ENCODE assay signal across 9 mouse cellular contexts in the genomic region with DNA sequence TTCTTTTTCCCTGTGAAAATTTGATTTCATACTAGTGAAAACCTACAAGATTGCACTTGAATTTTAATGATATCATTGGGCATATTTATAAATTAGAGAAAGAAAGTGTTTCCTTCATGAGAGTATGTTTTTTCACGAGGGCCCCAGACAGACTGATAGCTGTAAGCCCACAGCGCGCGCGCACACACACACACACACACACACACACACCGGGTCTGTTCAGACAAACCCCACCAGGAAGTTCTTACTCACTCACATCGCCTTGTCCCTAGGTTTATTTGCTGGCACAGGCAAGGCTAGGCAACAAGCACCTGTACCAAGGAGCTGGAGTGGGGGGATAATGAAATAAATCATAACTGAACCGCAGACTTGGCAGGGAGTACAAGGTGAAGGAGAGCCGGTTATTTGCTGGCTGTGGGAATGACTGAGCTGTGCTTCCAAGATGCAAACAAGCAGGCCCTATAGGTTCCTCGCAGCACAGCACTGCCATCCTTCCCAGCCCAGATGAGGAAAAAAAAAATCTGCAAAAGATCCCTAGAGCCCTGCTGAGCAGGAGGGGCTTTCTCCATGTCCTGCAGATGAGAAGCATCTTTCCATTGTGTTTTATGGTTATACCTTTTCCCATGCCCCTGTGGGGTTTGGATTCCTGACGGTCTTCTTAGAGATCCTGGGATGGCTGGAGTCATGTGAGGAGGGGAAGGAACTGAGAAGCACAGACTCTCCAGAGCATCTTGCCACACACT. TPM values are rescaled to one million over a fixed set of nuclear protein-coding genes. Genes with fewer than 3 reads are reported as not detected.
DNase-seq lines count a peak whose midpoint lies in the region; ATAC-seq lines count a peak whose summit lies in the region.
"Had no signal": no experiment of that assay in that cellular context is flagged by ENCODE, and none has a peak within 500 bp of the region (broad histone marks: within the 10 kb centered on the region; RNA-seq: fewer than 3 reads in every experiment).

No protein-coding gene starts in this region.

- peak overlapping the region; percentile 72 for H3K4me3 ChIP-seq in limb, embryonic 13.5 days
- H3K4me3 ChIP-seq in stomach, embryonic 16.5 days (replicated peaks; ENCODE audit: low read length) = peak overlapping the region; percentile 19; the same call in 1 of the 2 replicates

- 28% methylated on average over 11 of the region's 11 CpGs for WGBS in limb, embryonic 13.5 days
- 39% methylated on average over 11 of the region's 11 CpGs for WGBS in stomach, embryonic 16.5 days

- no peaks in the 10 kb centered on the region for H3K27me3 ChIP-seq in limb, embryonic 13.5 days
- H3K27me3 ChIP-seq in stomach, embryonic 16.5 days (ENCODE audit: control insufficient read depth, insufficient read depth, low read length) = peaks cover 14% of the 10 kb centered on the region

- DNase-seq in embryo, embryonic 10 days (ENCODE audit: low spot score) = peak; percentile 29
- no peak for DNase-seq in embryo, embryonic 11 days
- peak; percentile 54 for DNase-seq in retina, embryonic 14.5 days (ENCODE audit: low spot score)
- DNase-seq in retina, postnatal 1 day = no peak
- no peak for DNase-seq in left cerebral cortex, adult 9 months (ENCODE audit: low spot score in 2 of 2)
- DNase-seq in cerebellum, postnatal 36 days = no peak
- DNase-seq: gastrocnemius, postnatal 25 days had no signal

- peak overlapping the region; percentile 22; the same call in 1 of the 2 replicates for H3K27ac ChIP-seq in limb, embryonic 13.5 days
- no peak overlapping the region for H3K27ac ChIP-seq in stomach, embryonic 16.5 days (ENCODE audit: low read length)

- peak overlapping the region; percentile 86 for H3K9ac ChIP-seq in limb, embryonic 13.5 days
- H3K9ac ChIP-seq in stomach, embryonic 16.5 days (ENCODE audit: low read length) = no peak overlapping the region

- no peaks in the 10 kb centered on the region for H3K9me3 ChIP-seq in limb, embryonic 13.5 days
- no peaks in the 10 kb centered on the region for H3K9me3 ChIP-seq in stomach, embryonic 16.5 days (replicated peaks; ENCODE audit: control insufficient read depth, low read length)

- ATAC-seq in limb, embryonic 13.5 days (ENCODE audit: low FRiP score, low read depth) = no peak
- ATAC-seq in stomach, embryonic 16.5 days (ENCODE audit: insufficient read depth, low FRiP score) = no peak

- peaks cover 76% of the 10 kb centered on the region for H3K4me1 ChIP-seq in limb, embryonic 13.5 days
- peaks cover 12% of the 10 kb centered on the region for H3K4me1 ChIP-seq in stomach, embryonic 16.5 days (ENCODE audit: control insufficient read depth, insufficient read depth, low read length)

- H3K36me3 ChIP-seq in limb, embryonic 13.5 days = peaks cover 36% of the 10 kb centered on the region
- no peaks in the 10 kb centered on the region for H3K36me3 ChIP-seq in stomach, embryonic 16.5 days (ENCODE audit: control insufficient read depth, insufficient read depth, low read length)

- H3K4me2 ChIP-seq in limb, embryonic 13.5 days (replicated peaks) = peak overlapping the region; percentile 88
- H3K4me2 ChIP-seq in stomach, embryonic 16.5 days (ENCODE audit: low read depth, low read length) = peak overlapping the region; percentile 36

RNA-seq across cellular contexts. Expression of a gene that starts 2.3 kb away (rescaled TPM):
- 419 and 465 TPM in 2 replicates for polyA plus RNA-seq in limb, embryonic 13.5 days (2015; fragmentation: Nextera tagmentation; extraction: Ambion mirVana)
- polyA plus RNA-seq in stomach, embryonic 16.5 days (2015; fragmentation: Nextera tagmentation; extraction: Ambion mirVana) = 129 and 137 TPM in 2 replicates

Comparison
In these comparisons a context has a peak if more than half of its experiments do, and no peak if none do; other contexts are left out.
1. DNase-seq: peak in embryo, embryonic 10 days (single experiment) and retina, embryonic 14.5 days (single experiment); none in embryo, embryonic 11 days (single experiment), retina, postnatal 1 day (single experiment), left cerebral cortex, adult 9 months (0 of 2) and cerebellum, postnatal 36 days (0 of 2).